Mouse (Mus musculus) kidney, embryonic 16.5 days (tissue): ENCODE results near the gene Vac14. TPM values are rescaled to one million over a fixed set of nuclear protein-coding genes. Genes with fewer than 3 reads are reported as not detected.

Source experiments
- polyA plus RNA-seq: library from polyadenylated mRNA; unstranded; fragments of >200 nt; fragmentation: Nextera tagmentation; extraction: Ambion mirVana; gene quantifications from 2 replicates; pipeline ENCODE4 v1.2.1, GENCODE M21; 2015

Vac14 gene
- polyA plus RNA-seq, 1 experiment from 2014 or later, result 21.7 TPM

Other genes with a start within 250 kb of the Vac14 start
- 9.1 and 9.2 TPM in 2 replicates for gene Mtss1l, start 102.9 kb downstream of the Vac14 start, polyA plus RNA-seq
- 3.0 and 3.2 TPM in 2 replicates for gene Il34, start 187.3 kb downstream of the Vac14 start, polyA plus RNA-seq
- gene Cog4, start 228.0 kb downstream of the Vac14 start, polyA plus RNA-seq, result 86.9 and 88.5 TPM in 2 replicates
- 175 and 182 TPM in 2 replicates for gene Sf3b3, start 228.2 kb downstream of the Vac14 start, polyA plus RNA-seq